Mouse (Mus musculus) forebrain, embryonic 16.5 days (tissue): ENCODE data around the gene Tank. TPM values are rescaled to one million over a fixed set of nuclear protein-coding genes. Genes with fewer than 3 reads are reported as not detected.
A peak's percentile ranks its signal among the peaks of the same experiment; 100 is the strongest.

Experiments used
- ATAC-seq: fragments of 200-750 bp; cut with Nextera tagmentation; 2 replicates; pipeline ENCODE4 v1.8.0; 2017; ENCODE audit warnings: mild to moderate bottlenecking, moderate library complexity
- H3K27ac ChIP-seq: fragments of 300-500 bp; sonication (generic); 2 replicates; pipeline ENCODE4 v1.5.1; 2014; ENCODE audit warnings: low read length, control low read depth
- H3K27me3 ChIP-seq: fragments of 300-500 bp; sonication (generic); replicated peaks from 2 replicates; pipeline ENCODE4 v1.6.1; 2014; ENCODE audit warnings: low read length; ENCODE audit not compliant: control insufficient read depth, insufficient read depth
- H3K36me3 ChIP-seq: fragments of 300-500 bp; sonication (generic); 2 replicates; pipeline ENCODE4 v1.6.1; 2014; ENCODE audit not compliant: control insufficient read depth, insufficient read depth
- H3K4me1 ChIP-seq: fragments of 300-500 bp; sonication (generic); replicated peaks from 2 replicates; pipeline ENCODE4 v1.6.1; 2014; ENCODE audit warnings: low read length; ENCODE audit not compliant: control insufficient read depth, insufficient read depth
- H3K4me2 ChIP-seq: fragments of 300-500 bp; sonication (generic); 2 replicates; pipeline ENCODE4 v1.6.1; 2014; ENCODE audit warnings: mild to moderate bottlenecking, low read length, control low read depth
- H3K4me3 ChIP-seq: fragments of 300-500 bp; sonication (generic); replicated peaks from 2 replicates; pipeline ENCODE4 v1.5.1; 2014; ENCODE audit warnings: mild to moderate bottlenecking, low read length, control low read depth
- H3K9ac ChIP-seq: fragments of 300-500 bp; sonication (generic); replicated peaks from 2 replicates; pipeline ENCODE4 v1.6.1; 2014; ENCODE audit warnings: low read depth, low read length, control low read depth
- H3K9me3 ChIP-seq: fragments of 300-500 bp; sonication (generic); 2 replicates; pipeline ENCODE4 v1.6.1; 2016; ENCODE audit warnings: low read length; ENCODE audit not compliant: control insufficient read depth
- WGBS: fragments of 180-500 bp; shearing (Covaris S2); extraction: QIAGEN DNeasy Blood & Tissue Kit; methylation state at CpG from one replicate; pipeline ENCODE4 v1.1.7; 2014; 5-methylcytosine and 5-hydroxymethylcytosine counted together
- polyA plus RNA-seq: library from polyadenylated mRNA; unstranded; fragments of >200 nt; fragmentation: Nextera tagmentation; extraction: Ambion mirVana; gene quantifications from 2 replicates; pipeline ENCODE4 v1.2.1, GENCODE M21; 2015

The Tank gene
- 30.0 and 33.6 TPM in 2 replicates for polyA plus RNA-seq

DNA sequence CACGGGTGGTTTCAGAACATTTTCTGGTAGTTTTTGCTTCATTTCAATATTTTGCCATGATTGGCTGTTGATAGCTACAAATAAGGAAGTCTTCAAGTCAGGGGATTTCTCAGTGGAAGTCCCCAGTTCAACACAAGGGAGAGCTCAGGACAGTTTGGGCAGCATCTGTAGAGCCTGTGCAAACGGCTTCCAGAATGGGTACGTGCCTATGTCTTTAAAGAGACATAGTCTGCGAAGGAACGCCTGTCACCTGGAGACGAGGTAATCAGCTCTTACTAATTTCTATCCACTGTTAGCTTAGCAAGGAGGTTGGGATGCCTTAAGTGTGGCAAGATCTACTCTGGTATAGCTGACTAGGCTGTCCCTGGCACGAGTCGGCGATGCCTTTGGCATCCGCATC lies at the start of gene Tank:
Gene Tank, plus strand, starts transcription at position 153 of the 400 bp plus-strand sequence.
- 88% methylated on average over 10 of the region's 10 CpGs for WGBS
- Histone ChIP-seq H3K27ac (no peak within 1 kb of the TSS), H3K36me3 (no peaks in the 10 kb centered on the region), H3K4me1 (no peaks in the 10 kb centered on the region), H3K4me2 (no peak within 1 kb of the TSS), H3K9me3 (no peaks in the 10 kb centered on the region), H3K27me3 (no peaks in the 10 kb centered on the region), H3K9ac (no peak within 1 kb of the TSS), H3K4me3 (no peak within 1 kb of the TSS)
- ATAC-seq = no peak

DNA sequence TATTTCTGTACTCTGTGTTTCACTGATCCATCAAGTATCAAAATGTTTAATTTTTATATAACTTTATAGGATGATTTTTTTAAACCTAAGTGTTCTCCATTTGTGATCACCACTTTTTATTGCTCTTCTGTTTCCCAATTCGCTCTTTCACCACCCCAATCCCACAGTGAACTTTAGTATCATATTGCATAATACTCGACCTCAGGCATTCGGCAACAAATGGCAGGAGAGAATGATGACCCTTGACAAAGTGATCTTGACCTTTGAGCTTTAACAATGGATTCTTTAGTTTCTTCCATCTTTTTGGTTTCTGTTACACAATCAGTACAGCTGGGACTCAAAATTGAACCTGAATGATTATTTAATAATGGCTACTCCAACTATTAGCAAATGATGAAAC lies 46.1 kb upstream of the Tank start:
- ATAC-seq = no peak
- Histone ChIP-seq H3K27me3 (no peaks in the 10 kb centered on the region), H3K4me3 (no peak overlapping the region), H3K36me3 (no peaks in the 10 kb centered on the region), H3K9me3 (no peaks in the 10 kb centered on the region), H3K9ac (no peak overlapping the region), H3K27ac (no peak overlapping the region), H3K4me1 (0 out of 2 replicates have a peak, but pooled peaks cover 3% of the 10 kb centered on the region), H3K4me2 (no peak overlapping the region)
- 87% methylated on average over 3 of the region's 3 CpGs for WGBS

DNA sequence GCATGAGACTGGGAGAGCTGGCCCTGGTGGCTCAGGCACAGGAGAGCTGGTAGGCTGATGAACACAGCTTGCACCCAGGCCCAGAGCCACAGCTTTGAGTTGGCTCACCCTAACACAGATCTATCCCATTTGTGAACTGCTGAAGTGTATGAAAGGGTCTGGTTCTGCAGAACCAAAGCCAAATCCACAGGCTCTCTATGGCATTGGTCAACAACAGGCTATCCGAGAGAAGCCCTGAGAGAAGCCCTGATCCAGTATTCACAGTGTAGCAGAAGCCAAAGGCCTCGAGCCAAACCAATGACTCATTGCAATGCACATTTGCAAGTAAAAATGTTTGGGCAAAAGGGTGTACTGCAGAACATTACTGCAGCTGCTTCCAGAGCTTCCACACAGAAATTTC lies 45.3 kb upstream of the Tank start:
- H3K36me3 ChIP-seq = no peaks in the 10 kb centered on the region
- no peaks in the 10 kb centered on the region for H3K27me3 ChIP-seq
- 54% methylated on average over 2 of the region's 2 CpGs for WGBS
- H3K4me2 ChIP-seq = no peak overlapping the region
- H3K9ac ChIP-seq = no peak overlapping the region
- peak; percentile 98 for ATAC-seq
- no peaks in the 10 kb centered on the region for H3K9me3 ChIP-seq
- 0 out of 2 replicates have a peak, but pooled peaks cover 3% of the 10 kb centered on the region for H3K4me1 ChIP-seq
- H3K4me3 ChIP-seq = no peak overlapping the region
- no peak overlapping the region for H3K27ac ChIP-seq

DNA sequence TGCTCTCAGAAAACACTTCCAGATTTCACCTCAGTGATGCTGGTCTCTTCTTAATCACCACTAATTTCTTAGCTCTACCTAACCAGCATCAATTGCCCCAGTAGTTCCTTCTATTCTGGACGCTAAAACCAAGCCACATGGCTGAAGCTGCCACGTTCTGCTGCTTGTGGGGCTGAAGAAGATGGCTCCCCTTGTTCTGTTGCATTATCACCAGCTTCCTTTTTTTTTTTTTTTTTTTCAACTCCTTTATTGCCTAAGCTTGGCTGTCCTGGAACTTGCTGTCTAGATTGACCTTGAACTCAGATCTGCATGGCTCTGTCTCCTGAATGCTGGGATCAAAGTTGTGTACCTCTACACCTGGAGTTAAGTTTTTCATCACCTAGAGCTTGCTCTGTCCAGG lies 41.5 kb upstream of the Tank start:
- H3K27ac ChIP-seq = no peak overlapping the region
- H3K27me3 ChIP-seq = no peaks in the 10 kb centered on the region
- peaks cover 3% of the 10 kb centered on the region; the same call in 1 of the 2 replicates for H3K4me1 ChIP-seq
- H3K9ac ChIP-seq = no peak overlapping the region
- H3K36me3 ChIP-seq = no peaks in the 10 kb centered on the region
- H3K4me2 ChIP-seq = no peak overlapping the region
- 85% methylated on average over 2 of the region's 2 CpGs for WGBS
- H3K4me3 ChIP-seq = no peak overlapping the region
- H3K9me3 ChIP-seq = no peaks in the 10 kb centered on the region
- no peak for ATAC-seq

DNA sequence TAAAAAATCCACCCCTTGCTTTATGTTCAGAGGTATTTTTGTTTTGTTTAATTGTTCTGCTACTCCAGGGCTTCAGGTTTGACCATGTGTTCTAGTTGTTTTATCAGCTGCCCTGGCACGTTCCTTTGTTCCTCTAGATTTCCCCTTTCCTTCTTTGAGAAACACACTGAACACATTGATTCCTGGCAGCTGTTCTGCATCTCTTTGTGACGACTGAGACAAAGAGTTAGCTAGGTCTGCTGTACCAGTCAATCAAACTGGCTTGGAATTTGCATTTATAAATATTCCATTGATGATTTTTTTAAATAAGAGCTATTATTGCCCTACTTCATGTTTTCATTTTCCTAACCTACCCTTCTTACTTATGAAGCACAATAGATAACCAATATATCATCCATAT lies 39.0 kb upstream of the Tank start:
- peak; percentile 85 for ATAC-seq
- 7% methylated on average over 2 of the region's 2 CpGs for WGBS
- Histone ChIP-seq H3K4me2 (no peak overlapping the region), H3K27ac (peak overlapping the region; percentile 60; the same call in 1 of the 2 replicates), H3K4me3 (no peak overlapping the region), H3K36me3 (no peaks in the 10 kb centered on the region), H3K9ac (no peak overlapping the region), H3K27me3 (no peaks in the 10 kb centered on the region), H3K4me1 (no peaks in the 10 kb centered on the region; the same call in 1 of the 2 replicates), H3K9me3 (no peaks in the 10 kb centered on the region)

DNA sequence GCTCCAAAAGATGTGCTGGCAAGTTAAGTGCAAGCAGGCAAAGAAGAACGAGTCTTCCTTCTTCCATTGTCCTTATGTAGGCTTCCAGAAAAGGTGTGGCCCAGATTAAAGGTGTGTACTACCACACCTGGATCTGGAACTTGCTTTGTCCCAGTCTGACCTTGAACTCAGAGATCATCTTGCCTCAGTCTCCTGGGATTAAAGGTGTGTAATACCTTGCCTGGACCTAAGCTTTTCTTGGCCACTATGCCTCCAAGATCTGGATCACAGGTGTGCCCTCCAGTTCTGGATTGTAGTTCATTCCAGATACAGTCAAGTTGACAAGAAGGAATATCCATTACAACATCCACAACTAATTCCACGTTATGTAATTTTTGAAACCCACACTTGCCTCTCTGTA lies 36.0 kb upstream of the Tank start:
- no peaks in the 10 kb centered on the region; the same call in 1 of the 2 replicates for H3K4me1 ChIP-seq
- no peak overlapping the region for H3K4me2 ChIP-seq
- H3K4me3 ChIP-seq = no peak overlapping the region
- 93% methylated on average over 2 of the region's 2 CpGs for WGBS
- ATAC-seq = no peak
- H3K9me3 ChIP-seq = no peaks in the 10 kb centered on the region
- no peak overlapping the region for H3K27ac ChIP-seq
- H3K36me3 ChIP-seq = no peaks in the 10 kb centered on the region
- H3K27me3 ChIP-seq = no peaks in the 10 kb centered on the region
- H3K9ac ChIP-seq = no peak overlapping the region

DNA sequence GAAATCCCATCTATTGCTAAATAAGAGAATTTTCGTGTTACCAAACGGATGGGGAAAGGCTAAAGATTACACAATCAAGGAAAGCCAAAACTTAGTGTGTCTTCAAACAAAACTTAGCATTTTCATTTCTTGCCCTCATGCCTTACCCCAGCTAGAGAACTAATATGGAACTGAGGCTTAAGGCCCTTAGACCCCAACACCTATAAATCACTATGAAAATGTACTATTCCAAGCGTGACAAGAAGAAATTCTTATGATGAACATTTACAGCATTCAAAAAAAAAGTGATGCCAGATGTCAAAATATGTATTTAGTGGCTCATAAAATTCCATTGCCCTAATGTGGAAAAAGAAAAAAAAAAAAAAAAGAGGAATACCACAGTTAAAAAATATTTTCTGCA lies 32.7 kb upstream of the Tank start:
- no peak overlapping the region for H3K9ac ChIP-seq
- 90% methylated on average over 3 of the region's 3 CpGs for WGBS
- H3K4me3 ChIP-seq = no peak overlapping the region

DNA sequence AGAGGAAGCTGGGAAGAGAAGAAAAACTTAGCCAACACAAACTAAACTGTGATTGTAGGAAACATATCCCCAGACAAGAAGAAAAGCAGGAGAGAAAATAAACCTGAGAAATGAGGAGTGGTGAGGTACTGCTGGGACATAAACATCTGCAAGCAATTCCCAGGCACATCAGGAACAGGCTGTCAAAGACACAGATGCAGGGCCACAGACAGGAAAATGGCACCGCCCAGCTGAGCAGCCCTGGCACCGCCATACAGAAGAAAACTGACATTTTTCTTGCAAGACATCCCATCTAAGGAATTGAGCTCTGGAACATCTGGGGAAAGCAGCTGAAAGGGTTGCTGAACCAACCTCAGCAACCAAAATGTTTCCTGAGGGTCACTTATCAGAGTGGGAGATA lies 30.4 kb upstream of the Tank start:
- WGBS = 84% methylated on average over 2 of the region's 2 CpGs
- no peak overlapping the region for H3K27ac ChIP-seq

More for the DNA sequence above, 32.7 kb upstream of the Tank start:
- no peaks in the 10 kb centered on the region for H3K36me3 ChIP-seq
- no peak for ATAC-seq
- H3K9me3 ChIP-seq = no peaks in the 10 kb centered on the region
- no peak overlapping the region for H3K27ac ChIP-seq
- H3K4me1 ChIP-seq = no peaks in the 10 kb centered on the region
- H3K27me3 ChIP-seq = no peaks in the 10 kb centered on the region
- H3K4me2 ChIP-seq = no peak overlapping the region

DNA sequence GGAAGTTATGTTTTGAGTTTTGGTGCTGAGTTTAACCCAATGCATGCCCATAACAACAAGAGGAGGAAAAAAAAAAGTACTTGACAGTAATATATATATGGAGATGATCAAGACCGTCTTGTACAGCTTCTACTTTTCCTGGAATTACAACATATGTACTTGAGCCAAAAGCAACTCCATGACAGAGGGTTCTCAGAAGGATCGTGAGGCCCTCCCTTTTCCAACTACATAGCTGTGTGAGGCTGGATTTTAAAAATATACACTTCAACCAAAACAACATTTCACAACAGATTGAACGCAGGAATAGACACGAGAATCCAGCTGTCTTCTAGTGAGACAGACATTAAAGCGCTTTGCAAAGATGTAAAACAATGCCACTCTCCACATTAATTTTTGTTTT lies 26.7 kb upstream of the Tank start:
- Histone ChIP-seq H3K27ac (no peak overlapping the region), H3K27me3 (no peaks in the 10 kb centered on the region), H3K4me1 (peaks cover 13% of the 10 kb centered on the region), H3K9ac (no peak overlapping the region), H3K4me3 (no peak overlapping the region), H3K36me3 (no peaks in the 10 kb centered on the region), H3K9me3 (no peaks in the 10 kb centered on the region), H3K4me2 (no peak overlapping the region)
- 73% methylated on average over 5 of the region's 5 CpGs for WGBS
- no peak for ATAC-seq

More for the DNA sequence above, 30.4 kb upstream of the Tank start:
- ATAC-seq = no peak
- no peak overlapping the region for H3K9ac ChIP-seq
- H3K4me2 ChIP-seq = no peak overlapping the region
- no peaks in the 10 kb centered on the region for H3K36me3 ChIP-seq
- no peak overlapping the region for H3K4me3 ChIP-seq
- H3K4me1 ChIP-seq = no peaks in the 10 kb centered on the region
- no peaks in the 10 kb centered on the region for H3K27me3 ChIP-seq
- no peaks in the 10 kb centered on the region for H3K9me3 ChIP-seq

DNA sequence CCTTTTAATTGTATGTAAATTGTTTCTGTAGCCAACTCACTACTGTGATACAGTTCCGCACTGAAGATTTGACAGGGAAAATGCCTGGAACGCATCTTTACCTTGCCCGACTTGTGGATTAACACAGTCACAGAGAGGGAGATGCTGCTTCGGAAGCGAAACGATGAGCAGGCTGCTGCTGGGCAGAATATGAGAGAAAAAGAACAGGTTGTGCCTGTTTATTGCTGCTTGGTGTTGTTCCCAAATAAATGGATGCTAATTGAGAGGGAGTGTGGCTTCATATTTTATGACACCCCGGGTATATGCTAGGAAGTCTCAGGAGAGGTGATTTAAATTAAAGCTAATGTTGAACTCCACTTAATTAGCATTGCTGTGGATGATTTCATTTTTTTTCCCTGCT lies 23.0 kb upstream of the Tank start:
- H3K9ac ChIP-seq = no peak overlapping the region
- no peak overlapping the region for H3K27ac ChIP-seq
- no peak overlapping the region for H3K4me2 ChIP-seq
- WGBS = 54% methylated on average over 7 of the region's 7 CpGs
- no peaks in the 10 kb centered on the region for H3K36me3 ChIP-seq
- H3K4me1 ChIP-seq = peaks cover 16% of the 10 kb centered on the region
- H3K9me3 ChIP-seq = no peaks in the 10 kb centered on the region
- no peaks in the 10 kb centered on the region for H3K27me3 ChIP-seq
- H3K4me3 ChIP-seq = no peak overlapping the region
- ATAC-seq = 0 out of 2 replicates have a peak, but pooled peaks have one; percentile 29
